Mouse (Mus musculus) bone marrow, adult 2 months (tissue): ENCODE results near the gene Acsm2.

Experiments used
- CTCF ChIP-seq: fragments of 200-500 bp; IDR thresholded peaks from 2 replicates; pipeline ENCODE4 v1.5.1; 2011; ENCODE audit warnings: low read length, control low read depth; ENCODE audit not compliant: control insufficient read depth, insufficient read depth
- POLR2A ChIP-seq: fragments of 200-500 bp; IDR thresholded peaks from 2 replicates; pipeline ENCODE4 v1.6.1; 2011; ENCODE audit warnings: low read depth, mild to moderate bottlenecking, control low read depth, low read length, borderline replicate concordance; ENCODE audit not compliant: control insufficient read depth

GRCm38 (mm10) chr7:119513056-119513455 is 41.1 kb upstream of the Acsm2 start:
- peak; percentile 23; the same call in 1 of the 2 replicates for TF ChIP-seq CTCF
- TF ChIP-seq POLR2A = no peak
